Comparison of ENCODE assay signal across 18 mouse cellular contexts in the genomic region with DNA sequence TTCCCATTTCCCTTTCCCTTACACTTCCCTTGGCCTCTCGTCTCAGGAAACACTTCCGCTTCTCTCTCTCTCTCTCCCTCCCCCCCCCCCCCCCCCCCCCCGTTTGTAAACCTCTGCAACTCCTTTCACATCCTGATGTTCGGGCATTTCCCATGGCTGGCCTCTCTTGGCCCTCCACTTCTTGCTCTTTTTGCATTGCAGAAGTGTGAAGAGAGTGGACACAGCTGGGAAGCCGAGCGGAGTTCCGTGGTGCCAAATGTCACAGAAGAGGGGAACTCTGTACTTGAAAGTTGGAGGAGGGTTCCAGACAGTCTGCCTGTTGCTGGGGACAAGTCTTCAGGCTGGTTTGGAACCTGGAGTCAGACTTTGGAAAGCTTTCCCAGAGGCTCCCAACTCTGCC.
DNase-seq lines count a peak whose midpoint lies in the region; ATAC-seq and TF ChIP-seq lines count a peak whose summit lies in the region.
"Had no signal": no experiment of that assay in that cellular context is flagged by ENCODE, and none has a peak within 500 bp of the region (broad histone marks: within the 10 kb centered on the region; RNA-seq: fewer than 3 reads in every experiment).

No protein-coding gene starts in this region.

- H3K9me3 ChIP-seq in heart, embryonic 12.5 days (replicated peaks) = no peaks in the 10 kb centered on the region
- H3K9me3 ChIP-seq in lung, embryonic 15.5 days = no peaks in the 10 kb centered on the region
- no peaks in the 10 kb centered on the region for H3K9me3 ChIP-seq in midbrain, postnatal 0 days (ENCODE audit: low read length)
- H3K9me3 ChIP-seq: embryonic facial prominence, embryonic 10.5 days; forebrain, embryonic 15.5 days; hindbrain, embryonic 15.5 days; midbrain, embryonic 15.5 days had no signal

- H3K27me3 ChIP-seq in heart, embryonic 12.5 days (replicated peaks) = no peaks in the 10 kb centered on the region
- no peaks in the 10 kb centered on the region for H3K27me3 ChIP-seq in lung, embryonic 15.5 days
- no peaks in the 10 kb centered on the region for H3K27me3 ChIP-seq in midbrain, postnatal 0 days (ENCODE audit: insufficient read depth, low read length)
- H3K27me3 ChIP-seq: forebrain, embryonic 15.5 days; hindbrain, embryonic 15.5 days; midbrain, embryonic 15.5 days had no signal

- H3K4me2 ChIP-seq in heart, embryonic 12.5 days = no peak overlapping the region
- H3K4me2 ChIP-seq in lung, embryonic 15.5 days = no peak overlapping the region
- no peak overlapping the region for H3K4me2 ChIP-seq in midbrain, postnatal 0 days (ENCODE audit: low read depth, low read length, poor library complexity, severe bottlenecking)
- H3K4me2 ChIP-seq: forebrain, embryonic 15.5 days; hindbrain, embryonic 15.5 days; midbrain, embryonic 15.5 days had no signal

- no peak for TF ChIP-seq CTCF in midbrain, postnatal 0 days (IDR thresholded peaks at IDR 0.05)

- H3K36me3 ChIP-seq in heart, embryonic 12.5 days = no peaks in the 10 kb centered on the region
- H3K36me3 ChIP-seq in lung, embryonic 15.5 days = no peaks in the 10 kb centered on the region
- H3K36me3 ChIP-seq in midbrain, postnatal 0 days (ENCODE audit: insufficient read depth, low read length) = no peaks in the 10 kb centered on the region
- H3K36me3 ChIP-seq: embryonic facial prominence, embryonic 10.5 days; forebrain, embryonic 15.5 days; hindbrain, embryonic 15.5 days; midbrain, embryonic 15.5 days had no signal

- 60% methylated on average over 5 of the region's 7 CpGs for WGBS in heart, embryonic 12.5 days
- 15% methylated on average over 7 of the region's 7 CpGs for WGBS in lung, embryonic 15.5 days
- WGBS in midbrain, postnatal 0 days = 72% methylated on average over 6 of the region's 7 CpGs

- no peak overlapping the region for H3K27ac ChIP-seq in heart, embryonic 12.5 days (ENCODE audit: poor library complexity, severe bottlenecking)
- peak overlapping the region; percentile 60 for H3K27ac ChIP-seq in lung, embryonic 15.5 days
- H3K27ac ChIP-seq in midbrain, postnatal 0 days (ENCODE audit: low read depth, low read length) = no peak overlapping the region
- H3K27ac ChIP-seq: embryonic facial prominence, embryonic 10.5 days; forebrain, embryonic 15.5 days; hindbrain, embryonic 15.5 days; layer of hippocampus, adult 2 months; midbrain, embryonic 15.5 days had no signal

- no peak overlapping the region for H3K9ac ChIP-seq in heart, embryonic 12.5 days
- no peak overlapping the region for H3K9ac ChIP-seq in lung, embryonic 15.5 days
- no peak overlapping the region for H3K9ac ChIP-seq in midbrain, postnatal 0 days (replicated peaks; ENCODE audit: low read length, poor library complexity, severe bottlenecking)
- H3K9ac ChIP-seq: forebrain, embryonic 15.5 days; hindbrain, embryonic 15.5 days; midbrain, embryonic 15.5 days had no signal

- no peak for ATAC-seq in heart, embryonic 12.5 days (ENCODE audit: insufficient number of reproducible peaks, low FRiP score)
- ATAC-seq in lung, embryonic 15.5 days (ENCODE audit: borderline replicate concordance, extremely low read depth, low FRiP score, low TSS enrichment) = peak; percentile 78; the same call in 1 of the 2 replicates
- ATAC-seq in megakaryocyte, adult 5-6 weeks (ENCODE audit: poor library complexity, severe bottlenecking) = 0 out of 2 replicates have a peak, but pooled peaks have one; percentile 27
- no peak for ATAC-seq in midbrain, postnatal 0 days (ENCODE audit: low FRiP score)
- ATAC-seq: forebrain, embryonic 15.5 days; midbrain, embryonic 15.5 days had no signal

- H3K4me3 ChIP-seq in heart, embryonic 12.5 days = no peak overlapping the region
- H3K4me3 ChIP-seq in lung, embryonic 15.5 days = no peak overlapping the region
- no peak overlapping the region for H3K4me3 ChIP-seq in midbrain, postnatal 0 days (ENCODE audit: low read depth, low read length)
- H3K4me3 ChIP-seq: embryonic facial prominence, embryonic 10.5 days; forebrain, embryonic 15.5 days; hindbrain, embryonic 15.5 days; layer of hippocampus, adult 2 months; midbrain, embryonic 15.5 days had no signal

- peak; percentile 4 to 9 for DNase-seq in heart, adult 9 months (ENCODE audit: low spot score in 2 of 2)
- peak; percentile 14 to 28 for DNase-seq in kidney, postnatal 4 days
- DNase-seq in kidney, postnatal 14 days = no peak
- no peak for DNase-seq in embryo, embryonic 10 days (ENCODE audit: low spot score)
- no peak for DNase-seq in midbrain, postnatal 0 days (ENCODE audit: low spot score)
- DNase-seq: adrenal gland, postnatal 14 days; cerebellum, adult 11-12 months; cerebellum, postnatal 36 days; kidney, adult 2 months; thymus, adult 18-20 months had no signal

- peaks cover 53% of the 10 kb centered on the region for H3K4me1 ChIP-seq in heart, embryonic 12.5 days (replicated peaks)
- peaks cover 38% of the 10 kb centered on the region for H3K4me1 ChIP-seq in lung, embryonic 15.5 days
- no peaks in the 10 kb centered on the region for H3K4me1 ChIP-seq in midbrain, postnatal 0 days (ENCODE audit: insufficient read depth, low read length)

Comparison
In these comparisons a context has a peak if more than half of its experiments do, and no peak if none do; other contexts are left out.
1. DNase-seq: peak in heart, adult 9 months (2 of 2) and kidney, postnatal 4 days (2 of 2); none in kidney, postnatal 14 days (single experiment), embryo, embryonic 10 days (single experiment) and midbrain, postnatal 0 days (single experiment).
2. ATAC-seq: peak in lung, embryonic 15.5 days (single experiment) and megakaryocyte, adult 5-6 weeks (single experiment); none in heart, embryonic 12.5 days (single experiment) and midbrain, postnatal 0 days (single experiment).